ENCODE assay signal across 1 mouse cellular context in genomic region chr2:25185625-25186574, GRCm38 (mm10).
TF ChIP-seq lines count a peak whose summit lies in the region.

No protein-coding gene starts in this region.

TF ChIP-seq in CH12.LX, 34 proteins besides CTCF, POLR2A, EP300 and RAD21 (continued from another document):
- no peak for TF ChIP-seq RCOR1 (conservative IDR thresholded peaks at IDR 0.05; ENCODE audit: low read depth, low read length)
- TF ChIP-seq TCF12 (IDR thresholded peaks at IDR 0.05; ENCODE audit: low read depth, low read length), result peak; percentile 57; the same call in 1 of the 2 replicates
- peak; percentile 70; the same call in 1 of the 2 replicates for TF ChIP-seq UBTF (IDR thresholded peaks at IDR 0.05; ENCODE audit: low read depth, low read length)
- TF ChIP-seq CHD2 (IDR thresholded peaks at IDR 0.05; ENCODE audit: low read length), result 0 out of 2 replicates have a peak, but pooled peaks have one; percentile 24
- TF ChIP-seq MXI1 (IDR thresholded peaks at IDR 0.05; ENCODE audit: low read depth, low read length), result peak; percentile 51; the same call in 1 of the 2 replicates
- no peak for TF ChIP-seq MAFK (IDR thresholded peaks at IDR 0.05; ENCODE audit: insufficient replicate concordance, low read length)
- TF ChIP-seq ELF1 (IDR thresholded peaks at IDR 0.05; ENCODE audit: low read depth, low read length), result 0 out of 2 replicates have a peak, but pooled peaks have one; percentile 13
- TF ChIP-seq ZMIZ1 (IDR thresholded peaks at IDR 0.05; ENCODE audit: low read depth, low read length), result no peak
- TF ChIP-seq IRF4 (IDR thresholded peaks at IDR 0.05; ENCODE audit: low read depth, low read length), result 0 out of 2 replicates have a peak, but pooled peaks have one; percentile 16
- TF ChIP-seq SMC3 (IDR thresholded peaks at IDR 0.05; ENCODE audit: low read depth, low read length), result peak; percentile 57
- 0 out of 2 replicates have a peak, but pooled peaks have one; percentile 7 for TF ChIP-seq CHD1 (IDR thresholded peaks at IDR 0.05; ENCODE audit: low read depth, low read length)
